Mouse (Mus musculus): ENCODE results near the gene Pgpep1. TPM values are rescaled to one million over a fixed set of nuclear protein-coding genes. Genes with fewer than 3 reads are reported as not detected.

Gene Pgpep1
- total and polyA plus RNA-seq, 2 experiments from 2014 or later, result 37.6 to 40.2 TPM

DNA sequence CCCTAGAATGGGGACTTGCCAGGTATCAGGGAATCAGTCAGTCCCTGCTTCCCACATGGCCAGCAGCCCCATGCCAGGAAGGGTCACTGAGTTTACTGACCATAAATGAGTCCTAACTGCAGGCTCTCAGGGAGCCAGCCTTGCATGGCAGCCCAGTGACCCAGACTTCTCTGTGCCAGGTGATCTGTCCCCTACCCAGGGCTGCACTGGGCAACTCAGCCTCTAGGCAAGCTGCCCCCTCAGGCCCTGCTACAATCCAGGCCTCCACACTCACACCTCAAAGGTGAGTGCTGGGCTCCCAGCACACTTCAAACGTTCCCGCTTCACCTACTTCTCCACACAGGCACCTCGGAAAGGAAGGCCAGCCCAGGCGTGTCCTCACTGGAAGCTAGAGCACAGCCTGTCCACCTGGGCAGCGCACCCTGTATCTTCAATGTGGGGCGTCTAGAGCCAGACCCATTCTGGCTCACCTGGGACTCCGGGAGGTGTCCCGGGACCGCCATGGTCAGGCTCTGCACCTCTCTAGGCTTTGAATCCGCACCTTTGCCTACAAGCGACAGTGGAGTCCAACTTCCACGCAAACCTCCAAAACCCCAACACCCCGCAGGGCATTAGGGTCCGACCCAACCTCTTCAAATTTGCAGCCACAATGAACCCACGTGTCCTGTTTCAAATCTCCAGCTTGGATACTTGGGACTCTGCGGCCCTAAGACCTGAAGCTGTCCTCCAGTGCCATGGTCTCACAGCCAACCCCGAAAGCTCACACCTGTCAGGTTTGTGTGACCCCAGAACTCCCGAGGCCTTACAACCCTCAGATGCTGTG lies 53.2 kb downstream of the Pgpep1 start:
- WGBS, result 69% methylated on average over 18 of the region's 18 CpGs

GRCm38 (mm10) chr8:70605871-70606779 lies 54.1 kb downstream of the Pgpep1 start:
- H3K36me3 ChIP-seq (ENCODE audit: insufficient read depth, low read length), result 0 out of 2 replicates have a peak, but pooled peaks cover 3% of the 10 kb centered on the region
- no peak overlapping the region for H3K27ac ChIP-seq (ENCODE audit: low read depth, low read length)
- H3K4me2 ChIP-seq (ENCODE audit: low read depth, low read length, poor library complexity, severe bottlenecking), result peak overlapping the region; percentile 59; the same call in 1 of the 2 replicates
- H3K9ac ChIP-seq (replicated peaks; ENCODE audit: low read length, poor library complexity, severe bottlenecking), result no peak overlapping the region
- H3K4me1 ChIP-seq (ENCODE audit: insufficient read depth, low read length), result peaks cover 24% of the 10 kb centered on the region
- H3K27me3 ChIP-seq (ENCODE audit: insufficient read depth, low read length), result no peaks in the 10 kb centered on the region
- TF ChIP-seq CTCF (IDR thresholded peaks at IDR 0.05), result no peak
- WGBS, result 87% methylated on average over 9 of the region's 9 CpGs
- H3K4me3 ChIP-seq (ENCODE audit: low read depth, low read length), result no peak overlapping the region
- ATAC-seq (ENCODE audit: low FRiP score) (no peak), DNase-seq (ENCODE audit: low spot score) (no peak)
- H3K9me3 ChIP-seq (ENCODE audit: low read length), result no peaks in the 10 kb centered on the region

More for the DNA sequence above, 53.2 kb downstream of the Pgpep1 start:
- Histone ChIP-seq H3K4me1 (ENCODE audit: insufficient read depth, low read length) (peaks cover 26% of the 10 kb centered on the region), H3K9ac (replicated peaks; ENCODE audit: low read length, poor library complexity, severe bottlenecking) (peak overlapping the region; percentile 80), H3K4me3 (ENCODE audit: low read depth, low read length) (peak overlapping the region; percentile 69), H3K36me3 (ENCODE audit: insufficient read depth, low read length) (0 out of 2 replicates have a peak, but pooled peaks cover 3% of the 10 kb centered on the region), H3K9me3 (ENCODE audit: low read length) (no peaks in the 10 kb centered on the region), H3K27me3 (ENCODE audit: insufficient read depth, low read length) (no peaks in the 10 kb centered on the region), H3K4me2 (ENCODE audit: low read depth, low read length, poor library complexity, severe bottlenecking) (peak overlapping the region; percentile 59), H3K27ac (ENCODE audit: low read depth, low read length) (no peak overlapping the region)
- ATAC-seq (ENCODE audit: low FRiP score), result no peak
- no peak for TF ChIP-seq CTCF (IDR thresholded peaks at IDR 0.05)
- no peak for DNase-seq (ENCODE audit: low spot score)

- peaks cover 24% of the 10 kb centered on the region for H3K4me1 ChIP-seq (ENCODE audit: insufficient read depth, low read length)
- H3K4me3 ChIP-seq (ENCODE audit: low read depth, low read length), result no peak overlapping the region
- H3K27me3 ChIP-seq (ENCODE audit: insufficient read depth, low read length), result no peaks in the 10 kb centered on the region
- WGBS, result 87% methylated on average over 7 of the region's 7 CpGs
- no peak for TF ChIP-seq CTCF (IDR thresholded peaks at IDR 0.05)
- DNase-seq (ENCODE audit: low spot score), result no peak
- ATAC-seq (ENCODE audit: low FRiP score), result no peak
- H3K9ac ChIP-seq (replicated peaks; ENCODE audit: low read length, poor library complexity, severe bottlenecking), result 0 out of 2 replicates have a peak overlapping the region, but pooled peaks have one; percentile 24
- H3K36me3 ChIP-seq (ENCODE audit: insufficient read depth, low read length), result 0 out of 2 replicates have a peak, but pooled peaks cover 3% of the 10 kb centered on the region
- no peaks in the 10 kb centered on the region for H3K9me3 ChIP-seq (ENCODE audit: low read length)
- H3K4me2 ChIP-seq (ENCODE audit: low read depth, low read length, poor library complexity, severe bottlenecking), result no peak overlapping the region
- H3K27ac ChIP-seq (ENCODE audit: low read depth, low read length), result no peak overlapping the region
Observed at GRCm38 (mm10) chr8:70604558-70604957, 55.6 kb downstream of the Pgpep1 start.

DNA sequence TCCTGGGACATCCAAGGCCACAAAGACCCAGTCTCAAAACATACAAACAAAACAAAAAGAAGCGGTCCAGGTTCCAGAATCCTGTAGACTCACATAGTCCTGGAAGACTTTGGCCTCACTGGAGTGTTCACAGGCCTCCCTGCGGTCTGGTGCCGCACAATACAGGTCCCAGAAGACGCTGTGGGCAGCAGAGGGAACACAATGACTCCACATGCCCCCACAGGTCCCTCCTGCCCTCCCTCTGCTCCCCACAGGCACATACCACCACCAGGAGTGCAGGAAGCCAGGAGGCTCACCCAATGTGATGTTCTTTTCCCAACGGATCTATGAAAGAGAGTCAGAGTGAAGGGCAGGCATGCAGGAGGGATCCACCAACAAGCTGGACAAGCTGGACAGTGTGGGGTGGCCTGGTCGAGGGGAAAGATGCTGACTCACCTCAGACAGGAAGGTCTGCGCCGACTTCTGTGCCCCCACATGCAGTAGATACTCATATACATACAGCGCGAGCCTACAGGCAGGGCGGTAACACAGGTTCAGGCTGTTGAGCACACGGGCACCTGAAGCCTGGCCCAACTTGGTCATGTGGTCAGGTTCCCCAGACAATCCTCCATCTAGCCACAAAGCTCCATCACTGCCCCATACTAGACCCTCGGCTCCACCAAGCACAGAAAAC lies 57.9 kb downstream of the Pgpep1 start:
- Histone ChIP-seq H3K27ac (ENCODE audit: low read depth, low read length) (no peak overlapping the region), H3K9me3 (ENCODE audit: low read length) (no peaks in the 10 kb centered on the region), H3K27me3 (ENCODE audit: insufficient read depth, low read length) (no peaks in the 10 kb centered on the region), H3K4me1 (ENCODE audit: insufficient read depth, low read length) (peaks cover 31% of the 10 kb centered on the region), H3K36me3 (ENCODE audit: insufficient read depth, low read length) (peaks cover 8% of the 10 kb centered on the region; the same call in 1 of the 2 replicates), H3K4me3 (ENCODE audit: low read depth, low read length) (no peak overlapping the region), H3K4me2 (ENCODE audit: low read depth, low read length, poor library complexity, severe bottlenecking) (no peak overlapping the region), H3K9ac (replicated peaks; ENCODE audit: low read length, poor library complexity, severe bottlenecking) (no peak overlapping the region)
- no peak for DNase-seq (ENCODE audit: low spot score)
- 96% methylated on average over 13 of the region's 13 CpGs for WGBS
- ATAC-seq (ENCODE audit: low FRiP score), result no peak
- TF ChIP-seq CTCF (IDR thresholded peaks at IDR 0.05), result no peak

DNA sequence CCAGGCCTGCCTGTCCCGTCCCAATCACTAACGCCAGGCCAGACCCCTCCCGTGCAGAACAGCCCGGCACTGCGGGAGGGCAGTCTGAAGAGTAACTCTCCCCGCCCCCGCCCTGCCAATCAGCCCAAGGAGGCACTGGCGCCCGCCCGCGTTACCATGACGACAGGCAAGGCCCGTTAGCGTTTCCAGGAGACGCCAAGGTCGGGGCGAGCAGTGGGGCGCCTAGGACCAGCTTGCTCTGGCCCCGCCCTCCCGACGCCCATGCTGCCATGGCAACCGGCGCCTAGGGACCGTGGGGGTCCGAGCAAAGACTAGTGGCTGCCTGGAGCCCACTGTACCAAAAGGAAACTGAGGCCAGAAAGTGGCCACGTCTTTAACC lies 58.9 kb downstream of the Pgpep1 start:
- ATAC-seq (ENCODE audit: low FRiP score) (peak; percentile 44), DNase-seq (ENCODE audit: low spot score) (peak; percentile 94)
- TF ChIP-seq CTCF (IDR thresholded peaks at IDR 0.05), result no peak
- WGBS, result 1% methylated on average over 25 of the region's 26 CpGs
- Histone ChIP-seq H3K9ac (replicated peaks; ENCODE audit: low read length, poor library complexity, severe bottlenecking) (0 out of 2 replicates have a peak overlapping the region, but pooled peaks have one; percentile 25), H3K4me3 (ENCODE audit: low read depth, low read length) (peak overlapping the region; percentile 21), H3K9me3 (ENCODE audit: low read length) (no peaks in the 10 kb centered on the region), H3K4me1 (ENCODE audit: insufficient read depth, low read length) (peaks cover 23% of the 10 kb centered on the region; the same call in 1 of the 2 replicates), H3K36me3 (ENCODE audit: insufficient read depth, low read length) (peaks cover 13% of the 10 kb centered on the region), H3K4me2 (ENCODE audit: low read depth, low read length, poor library complexity, severe bottlenecking) (peak overlapping the region; percentile 46), H3K27ac (ENCODE audit: low read depth, low read length) (peak overlapping the region; percentile 63), H3K27me3 (ENCODE audit: insufficient read depth, low read length) (no peaks in the 10 kb centered on the region)

Data from midbrain, postnatal 0 days (tissue).